Mouse (Mus musculus): Measurements from ENCODE around the gene Dgcr8. TPM values are rescaled to one million over a fixed set of nuclear protein-coding genes. Genes with fewer than 3 reads are reported as not detected.

The Dgcr8 gene
- total RNA-seq, 2 experiments from 2014 or later: 41.1 to 41.8 TPM

- no peak for DNase-seq (ENCODE audit: extremely low spot score in 1 of 2, low spot score in 2 of 2)
- no peak for TF ChIP-seq CTCF (IDR thresholded peaks at IDR 0.05)
- intact Hi-C loops (cut with DNase I): no loop called here
Measured at GRCm38 (mm10) chr16:18288581-18289061, 425 bp downstream of the Dgcr8 start.

GRCm38 (mm10) chr16:18288166-18288565 is 880 bp downstream of the Dgcr8 start:
- no peak overlapping the region; the same call in 1 of the 2 replicates for H3K27ac ChIP-seq
- intact Hi-C loops (cut with DNase I): no loop called here
- H3K4me3 ChIP-seq: peak overlapping the region; percentile 94
- TF ChIP-seq CTCF (IDR thresholded peaks at IDR 0.05): no peak
- no peak for DNase-seq (ENCODE audit: extremely low spot score in 1 of 2, low spot score in 2 of 2)

More at GRCm38 (mm10) chr16:18288581-18289061, 425 bp downstream of the Dgcr8 start:
- Histone ChIP-seq H3K27ac (peak overlapping the region; percentile 70), H3K4me3 (peak overlapping the region; percentile 94)

GRCm38 (mm10) chr16:18275166-18275565 is 13.9 kb downstream of the Dgcr8 start:
- H3K27ac ChIP-seq: no peak overlapping the region
- TF ChIP-seq CTCF (IDR thresholded peaks at IDR 0.05): no peak
- no peak for DNase-seq (ENCODE audit: extremely low spot score in 1 of 2, low spot score in 2 of 2)
- no peak overlapping the region for H3K4me3 ChIP-seq
- intact Hi-C loops (cut with DNase I): loop anchor here (10.0 kb wide), 1 partner anchor 340 kb away; no protein-coding TSS in a partner anchor

DNA sequence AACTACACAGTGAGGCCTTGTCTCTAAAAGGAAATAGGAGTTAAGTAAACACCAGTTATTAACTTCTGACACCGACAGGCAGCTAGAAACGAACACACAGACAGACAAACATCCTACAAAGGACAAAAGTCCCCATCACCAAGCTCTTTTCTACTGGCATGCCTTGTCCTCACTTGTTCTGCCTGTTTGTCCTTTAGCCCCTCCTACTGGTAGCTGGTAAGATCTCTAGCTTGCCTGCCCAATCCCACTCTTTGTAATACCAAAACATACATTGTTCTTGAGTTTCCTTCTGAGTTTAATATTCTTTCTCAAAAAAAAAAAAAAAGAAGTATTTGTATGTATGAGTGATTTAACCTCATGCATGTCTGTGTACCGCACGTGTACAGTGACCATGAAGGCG is 20.9 kb downstream of the Dgcr8 start:
- DNase-seq (ENCODE audit: extremely low spot score in 1 of 2, low spot score in 2 of 2): no peak
- Histone ChIP-seq H3K27ac (no peak overlapping the region), H3K4me3 (no peak overlapping the region)
- intact Hi-C loops (cut with DNase I): no loop called here
- peak; percentile 41 for TF ChIP-seq CTCF (IDR thresholded peaks at IDR 0.05)

DNA sequence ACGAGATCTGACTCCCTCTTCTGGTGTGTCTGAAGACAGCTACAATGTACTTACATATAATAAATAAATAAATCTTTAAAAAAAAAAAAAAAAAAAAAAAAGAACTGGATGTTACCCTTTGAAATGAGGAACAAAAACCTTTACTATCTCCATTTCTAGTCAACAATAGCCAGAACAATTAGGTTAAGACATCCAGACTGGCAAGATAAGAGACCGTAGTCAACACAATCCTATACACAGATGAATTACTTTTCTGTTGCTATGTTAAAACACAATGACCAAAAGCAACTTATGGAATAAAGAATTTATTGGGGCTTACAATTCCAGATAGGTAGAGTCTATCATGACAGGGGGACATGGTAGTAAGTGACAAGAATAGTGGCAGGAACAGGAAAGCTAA is 24.0 kb downstream of the Dgcr8 start:
- intact Hi-C loops (cut with DNase I): no loop called here
- no peak for DNase-seq (ENCODE audit: extremely low spot score in 1 of 2, low spot score in 2 of 2)
- no peak overlapping the region for H3K27ac ChIP-seq
- no peak for TF ChIP-seq CTCF (IDR thresholded peaks at IDR 0.05)
- H3K4me3 ChIP-seq: no peak overlapping the region

GRCm38 (mm10) chr16:18258221-18258620 is 30.8 kb downstream of the Dgcr8 start, which contains the start of gene Gm49776:
Gene Gm49776, minus strand, starts transcription at chr16:18258321.
- no peak for DNase-seq (ENCODE audit: extremely low spot score in 1 of 2, low spot score in 2 of 2)
- intact Hi-C loops (cut with DNase I): no loop called here
- TF ChIP-seq CTCF (IDR thresholded peaks at IDR 0.05): no peak
- H3K27ac ChIP-seq: no peak within 1 kb of the TSS
- no peak within 1 kb of the TSS for H3K4me3 ChIP-seq

GRCm38 (mm10) chr16:18253866-18254265 is 35.2 kb downstream of the Dgcr8 start:
- DNase-seq (ENCODE audit: extremely low spot score in 1 of 2, low spot score in 2 of 2): no peak
- H3K27ac ChIP-seq: no peak overlapping the region
- no peak overlapping the region for H3K4me3 ChIP-seq
- TF ChIP-seq CTCF (IDR thresholded peaks at IDR 0.05): no peak
- intact Hi-C loops (cut with DNase I): no loop called here

GRCm38 (mm10) chr16:18252736-18253135 is 36.3 kb downstream of the Dgcr8 start:
- intact Hi-C loops (cut with DNase I): no loop called here
- no peak overlapping the region for H3K27ac ChIP-seq

DNA sequence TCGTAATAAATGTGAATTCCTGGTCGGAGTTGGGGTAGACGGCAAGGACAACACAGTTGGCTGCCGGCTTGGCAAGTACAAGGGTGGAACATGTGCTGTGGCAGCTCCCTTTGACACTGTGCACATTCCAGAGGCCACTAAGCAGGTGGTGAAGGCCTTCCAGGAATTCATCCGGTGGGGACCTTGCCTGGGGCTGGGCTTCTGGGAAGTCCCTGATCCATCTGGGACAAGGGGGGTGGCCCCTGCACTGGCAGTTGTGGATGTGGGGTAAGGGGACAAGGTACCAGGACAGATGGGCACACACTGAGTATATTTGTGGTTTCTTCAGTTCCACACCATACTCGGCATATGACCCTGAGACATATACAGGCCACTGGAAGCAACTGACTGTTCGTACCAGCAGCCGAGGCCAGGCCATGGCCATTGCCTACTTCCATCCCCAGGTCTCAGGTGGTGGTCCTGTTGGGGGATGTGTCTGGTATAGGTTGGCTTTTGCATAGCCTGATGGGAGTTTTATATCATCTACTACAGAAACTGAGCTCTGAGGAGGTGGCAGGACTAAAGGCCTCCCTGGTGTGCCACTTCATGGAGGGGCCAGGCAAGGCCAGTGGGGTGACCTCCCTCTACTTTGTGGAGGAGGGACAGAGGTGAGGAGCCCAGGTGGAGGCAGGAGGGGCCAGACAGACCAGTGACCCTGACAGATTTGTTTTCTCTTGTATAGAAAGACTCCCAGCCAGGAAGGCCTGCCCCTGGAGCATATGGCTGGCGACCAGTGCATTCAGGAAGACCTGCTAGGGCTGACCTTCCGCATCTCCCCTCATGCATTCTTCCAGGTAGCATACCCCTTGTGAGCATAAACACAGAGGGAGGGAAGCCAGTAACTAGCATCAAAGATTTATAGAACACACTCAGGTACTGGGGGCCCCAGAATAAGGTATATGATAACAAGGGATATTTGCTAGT is 37.9 kb downstream of the Dgcr8 start:
- Histone ChIP-seq H3K4me3 (no peak overlapping the region), H3K27ac (no peak overlapping the region)
- TF ChIP-seq CTCF (IDR thresholded peaks at IDR 0.05): no peak
- DNase-seq (ENCODE audit: extremely low spot score in 1 of 2, low spot score in 2 of 2): no peak
- intact Hi-C loops (cut with DNase I): no loop called here

More at GRCm38 (mm10) chr16:18252736-18253135, 36.3 kb downstream of the Dgcr8 start:
- TF ChIP-seq CTCF (IDR thresholded peaks at IDR 0.05): no peak
- H3K4me3 ChIP-seq: no peak overlapping the region
- no peak for DNase-seq (ENCODE audit: extremely low spot score in 1 of 2, low spot score in 2 of 2)

- intact Hi-C loops (cut with DNase I): no loop called here
- H3K27ac ChIP-seq: no peak overlapping the region; the same call in 1 of the 2 replicates
- TF ChIP-seq CTCF (IDR thresholded peaks at IDR 0.05): no peak
Measured at GRCm38 (mm10) chr16:18250231-18250630, 38.8 kb downstream of the Dgcr8 start.

GRCm38 (mm10) chr16:18249364-18249967 is 39.6 kb downstream of the Dgcr8 start:
- peak overlapping the region; percentile 93 for H3K4me3 ChIP-seq
- intact Hi-C loops (cut with DNase I): no loop called here
- TF ChIP-seq CTCF (IDR thresholded peaks at IDR 0.05): no peak
- H3K27ac ChIP-seq: peak overlapping the region; percentile 88
- DNase-seq (ENCODE audit: extremely low spot score in 1 of 2, low spot score in 2 of 2): peak; percentile 35 to 49

More at GRCm38 (mm10) chr16:18250231-18250630, 38.8 kb downstream of the Dgcr8 start:
- DNase-seq (ENCODE audit: extremely low spot score in 1 of 2, low spot score in 2 of 2): no peak
- no peak overlapping the region for H3K4me3 ChIP-seq

Data from left cerebral cortex, adult 2 months (tissue).